Mouse (Mus musculus) macrophage (primary cell): ENCODE measurements around the gene Gm28372. TPM values are rescaled to one million over a fixed set of nuclear protein-coding genes. Genes with fewer than 3 reads are reported as not detected.

ENCODE experiments used
- H3K27ac ChIP-seq: fragments of 350-480 bp; formaldehyde crosslinking; 2 replicates; pipeline ENCODE4 v1.9.0; 2021
- H3K36me3 ChIP-seq: fragments of 350-480 bp; formaldehyde crosslinking; 2 replicates; pipeline ENCODE4 v1.9.0; 2021; ENCODE audit errors: inconsistent target
- H3K4me3 ChIP-seq: fragments of 350-480 bp; formaldehyde crosslinking; 2 replicates; pipeline ENCODE4 v1.9.0; 2021; ENCODE audit errors: inconsistent target
- H3K79me2 ChIP-seq: fragments of 350-480 bp; formaldehyde crosslinking; 2 replicates; pipeline ENCODE4 v1.9.0; 2021; ENCODE audit errors: inconsistent target
- WGBS: methylation state at CpG from one replicate; pipeline ENCODE4 v1.1.7; 2026; ENCODE audit warnings: inconsistent platforms; ENCODE audit not compliant: missing documents; 5-methylcytosine and 5-hydroxymethylcytosine counted together
- polyA plus RNA-seq: library from polyadenylated mRNA; stranded (reverse); fragments of 250-400 nt; gene quantifications from 3 replicates; pipeline ENCODE4 v1.2.4, GENCODE M21; 2018; ENCODE audit warnings: inconsistent platforms

Gene Gm28372
- polyA plus RNA-seq, 1 experiment from 2014 or later, result not detected

DNA sequence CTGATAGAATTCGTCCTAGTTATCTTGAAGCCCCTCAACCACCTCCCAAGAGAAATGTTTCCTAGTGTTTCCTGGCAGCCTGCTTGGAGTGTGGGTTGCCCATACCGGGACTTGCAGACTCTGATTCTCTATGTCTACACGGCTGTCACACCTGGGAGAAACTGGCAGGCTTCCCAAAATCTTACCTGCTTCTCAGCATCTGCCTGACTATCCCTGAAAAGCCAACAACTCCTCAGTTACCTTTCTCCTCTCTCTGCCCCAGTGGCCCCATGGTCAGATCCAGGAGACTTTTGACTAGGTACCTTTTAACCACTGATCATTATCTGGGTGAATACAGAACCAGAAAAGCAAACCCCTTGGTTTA is 46.7 kb downstream of the Gm28372 start:
- Histone ChIP-seq H3K27ac (peak overlapping the region; percentile 81), H3K36me3 (no peaks in the 10 kb centered on the region), H3K79me2 (peaks cover 63% of the 10 kb centered on the region), H3K4me3 (peak overlapping the region; percentile 85)
- 63% methylated on average over 3 of the region's 3 CpGs for WGBS

DNA sequence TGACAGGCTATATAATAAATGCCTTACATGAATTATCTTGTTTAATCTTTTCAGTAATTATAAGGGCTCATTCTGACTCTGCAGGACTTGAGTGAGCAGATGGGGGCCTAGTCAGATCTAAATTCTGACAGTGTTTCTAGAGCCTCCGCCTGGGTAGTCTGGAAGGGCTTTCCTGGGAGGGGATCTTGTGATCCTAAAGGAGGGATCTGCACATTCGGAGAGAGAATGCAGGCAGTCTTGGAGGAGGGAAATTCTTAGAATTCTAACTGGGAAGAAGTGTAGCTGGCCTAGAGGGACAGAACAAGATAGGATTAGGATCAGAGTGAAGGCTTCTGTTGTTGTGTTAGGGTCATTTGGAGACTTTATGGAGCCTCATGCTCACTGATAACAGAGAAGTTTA is 47.2 kb downstream of the Gm28372 start:
- 100% methylated on average over 1 of the region's 2 CpGs for WGBS
- no peaks in the 10 kb centered on the region for H3K36me3 ChIP-seq
- H3K4me3 ChIP-seq, result peak overlapping the region; percentile 85; the same call in 1 of the 2 replicates
- peak overlapping the region; percentile 81 for H3K27ac ChIP-seq
- peaks cover 69% of the 10 kb centered on the region for H3K79me2 ChIP-seq

DNA sequence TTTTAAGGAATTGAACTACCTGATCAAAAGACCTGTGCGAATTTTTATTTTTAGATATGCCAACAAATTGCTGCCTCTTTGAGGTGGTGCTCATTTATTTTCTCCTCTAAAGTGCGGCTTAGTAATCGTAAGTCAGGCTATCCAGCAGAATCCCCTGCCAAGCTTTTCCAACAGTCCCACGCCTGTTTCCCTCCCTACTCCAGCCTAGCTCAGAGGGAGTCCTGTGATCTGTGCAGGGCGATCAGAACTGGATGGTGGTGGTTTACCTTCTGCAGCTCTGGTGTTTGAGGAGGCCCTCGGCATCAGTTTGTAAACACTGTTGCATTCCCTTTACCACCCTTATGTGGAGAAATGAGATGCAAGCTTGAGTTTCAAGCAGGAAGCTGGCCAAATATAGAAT is 48.4 kb downstream of the Gm28372 start:
- H3K36me3 ChIP-seq, result no peaks in the 10 kb centered on the region
- peak overlapping the region; percentile 81 for H3K27ac ChIP-seq
- H3K79me2 ChIP-seq, result peaks cover 81% of the 10 kb centered on the region
- 75% methylated on average over 6 of the region's 6 CpGs for WGBS
- H3K4me3 ChIP-seq, result no peak overlapping the region

DNA sequence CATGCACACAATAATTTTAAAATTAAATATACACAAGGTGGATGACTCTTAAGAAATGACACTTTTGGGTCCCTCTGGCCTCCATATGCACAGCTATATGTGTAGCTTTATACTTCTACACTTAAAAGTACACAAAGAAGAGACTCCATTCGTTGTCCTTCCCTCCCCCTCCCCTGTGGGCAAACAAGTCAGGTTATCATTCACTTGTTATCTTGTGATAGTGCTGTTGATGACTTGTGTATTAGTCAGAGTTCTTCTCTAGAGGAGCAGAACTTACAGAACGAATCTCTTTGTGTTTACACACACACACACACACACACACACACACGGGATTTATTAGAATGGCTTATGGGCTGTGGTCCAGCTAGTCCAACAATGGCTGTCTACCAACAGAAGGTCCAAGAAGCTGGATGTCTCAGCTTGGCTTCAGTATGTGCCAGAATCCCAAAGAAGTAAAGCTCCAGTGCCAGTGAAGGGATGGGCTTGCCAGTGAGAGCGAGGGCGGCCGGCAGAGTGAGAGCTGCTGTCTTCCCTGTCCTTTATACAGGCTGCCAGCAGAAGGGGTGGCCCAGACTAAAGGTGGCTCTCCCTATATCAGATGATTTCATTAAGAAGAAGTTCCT is 49.8 kb downstream of the Gm28372 start:
- Histone ChIP-seq H3K4me3 (no peak overlapping the region), H3K27ac (no peak overlapping the region), H3K79me2 (peaks cover 95% of the 10 kb centered on the region), H3K36me3 (no peaks in the 10 kb centered on the region)
- WGBS, result 97% methylated on average over 6 of the region's 6 CpGs

Other genes with a start within 250 kb of the Gm28372 start
- 53.8 to 226 TPM (median 142 TPM) in 3 replicates for gene Snrpb, start 225.8 kb upstream of the Gm28372 start, polyA plus RNA-seq
- not detected in 3 replicates for gene Tmc2, start 210.0 kb upstream of the Gm28372 start, polyA plus RNA-seq
- 38.9 to 156 TPM (median 72.2 TPM) in 3 replicates for gene Nop56, start 130.8 kb upstream of the Gm28372 start, polyA plus RNA-seq
- gene Idh3b, start 120.7 kb upstream of the Gm28372 start, polyA plus RNA-seq, result 93.5 to 120 TPM (median 103 TPM) in 3 replicates
- not detected in 3 replicates for gene Ebf4, start 110.1 kb upstream of the Gm28372 start, polyA plus RNA-seq
- 0.23 TPM in 1 of 3 replicates, not detected in the others for gene Cpxm1, start 7.7 kb upstream of the Gm28372 start, polyA plus RNA-seq
- gene 1700020A23Rik, start within 50 bp of the Gm28372 start, polyA plus RNA-seq, result not detected in 3 replicates
- gene Tmem239, start 1.2 kb downstream of the Gm28372 start, polyA plus RNA-seq, result not detected in 3 replicates
- gene Vps16, start 19.1 kb downstream of the Gm28372 start, polyA plus RNA-seq, result 40.1 to 54.6 TPM (median 47.9 TPM) in 3 replicates
- 9.0 to 12.8 TPM (median 11.4 TPM) in 3 replicates for gene Pced1a, start 19.5 kb downstream of the Gm28372 start, polyA plus RNA-seq
- gene Ptpra, start 45.0 kb downstream of the Gm28372 start, polyA plus RNA-seq, result 146 to 403 TPM (median 209 TPM) in 3 replicates
- 14.0 to 43.6 TPM (median 23.4 TPM) in 3 replicates for gene Mrps26, start 158.5 kb downstream of the Gm28372 start, polyA plus RNA-seq
- not detected in 3 replicates for gene Oxt, start 170.9 kb downstream of the Gm28372 start, polyA plus RNA-seq
- gene Avp, start 177.3 kb downstream of the Gm28372 start, polyA plus RNA-seq, result not detected in 3 replicates
- 5.1 to 6.4 TPM (median 6.0 TPM) in 3 replicates for gene Fastkd5, start 224.8 kb downstream of the Gm28372 start, polyA plus RNA-seq
- gene Ubox5, start 224.8 kb downstream of the Gm28372 start, polyA plus RNA-seq, result 3.2 to 4.9 TPM (median 3.9 TPM) in 3 replicates
- 1.2 to 1.6 TPM (median 1.4 TPM) in 3 replicates for gene Lzts3, start 237.6 kb downstream of the Gm28372 start, polyA plus RNA-seq